Mouse (Mus musculus) stomach, embryonic 16.5 days (tissue): ENCODE results near the gene Olfr70. TPM values are rescaled to one million over a fixed set of nuclear protein-coding genes. Genes with fewer than 3 reads are reported as not detected.

ENCODE experiments used
- ATAC-seq: fragments of 200-750 bp; cut with Nextera tagmentation; 2 replicates; pipeline ENCODE4 v1.8.0; 2017; ENCODE audit warnings: moderate number of reproducible peaks, moderate TSS enrichment; ENCODE audit not compliant: insufficient read depth, low FRiP score
- H3K27ac ChIP-seq: fragments of 300-500 bp; sonication (generic); 2 replicates; pipeline ENCODE4 v1.5.1; 2014; ENCODE audit warnings: low read length
- H3K27me3 ChIP-seq: fragments of 300-500 bp; sonication (generic); 2 replicates; pipeline ENCODE4 v1.6.1; 2014; ENCODE audit warnings: low read length, control low read depth, mixed read lengths; ENCODE audit not compliant: control insufficient read depth, insufficient read depth
- H3K36me3 ChIP-seq: fragments of 300-500 bp; sonication (generic); 2 replicates; pipeline ENCODE4 v1.6.1; 2014; ENCODE audit warnings: low read length; ENCODE audit not compliant: control insufficient read depth, insufficient read depth
- H3K4me1 ChIP-seq: fragments of 300-500 bp; sonication (generic); 2 replicates; pipeline ENCODE4 v1.6.1; 2014; ENCODE audit warnings: low read length, control low read depth, mixed read lengths; ENCODE audit not compliant: control insufficient read depth, insufficient read depth
- H3K4me2 ChIP-seq: fragments of 300-500 bp; sonication (generic); 2 replicates; pipeline ENCODE4 v1.6.1; 2014; ENCODE audit warnings: low read depth, low read length, mixed read lengths
- H3K4me3 ChIP-seq: fragments of 300-500 bp; sonication (generic); replicated peaks from 2 replicates; pipeline ENCODE4 v1.5.1; 2014; ENCODE audit warnings: mild to moderate bottlenecking, low read length
- H3K9ac ChIP-seq: fragments of 300-500 bp; sonication (generic); 2 replicates; pipeline ENCODE4 v1.6.1; 2014; ENCODE audit warnings: low read length
- H3K9me3 ChIP-seq: fragments of 300-500 bp; sonication (generic); replicated peaks from 2 replicates; pipeline ENCODE4 v1.6.1; 2016; ENCODE audit warnings: low read length, control low read depth; ENCODE audit not compliant: control insufficient read depth
- WGBS: fragments of 180-500 bp; shearing (Covaris S2); extraction: QIAGEN DNeasy Blood & Tissue Kit; methylation state at CpG from one replicate; pipeline ENCODE4 v1.1.7; 2014; 5-methylcytosine and 5-hydroxymethylcytosine counted together
- polyA plus RNA-seq: library from polyadenylated mRNA; unstranded; fragments of >200 nt; fragmentation: Nextera tagmentation; extraction: Ambion mirVana; gene quantifications from 2 replicates; pipeline ENCODE4 v1.2.1, GENCODE M21; 2015

The Olfr70 gene
- polyA plus RNA-seq, result not detected in 2 replicates

GRCm38 (mm10) chr4:43700707-43701106, at the start of gene Olfr70:
Olfr70 (minus strand) TSS chr4:43700807.
- Histone ChIP-seq H3K27ac (no peak within 1 kb of the TSS), H3K9me3 (no peaks in the 10 kb centered on the region), H3K36me3 (no peaks in the 10 kb centered on the region), H3K4me1 (no peaks in the 10 kb centered on the region), H3K9ac (no peak within 1 kb of the TSS), H3K4me3 (no peak within 1 kb of the TSS), H3K4me2 (no peak within 1 kb of the TSS), H3K27me3 (no peaks in the 10 kb centered on the region)
- no peak for ATAC-seq
- WGBS, result 86% methylated on average over 6 of the region's 6 CpGs

- 21% methylated on average over 6 of the region's 6 CpGs for WGBS
These were observed 44.6 kb upstream of the Olfr70 start for GRCm38 (mm10) chr4:43745187-43745586.

GRCm38 (mm10) chr4:43743099-43743498, 42.5 kb upstream of the Olfr70 start:
- WGBS, result 21% methylated on average over 1 of the region's 1 CpGs
- Histone ChIP-seq H3K4me2 (no peak overlapping the region), H3K27me3 (no peaks in the 10 kb centered on the region), H3K9me3 (no peaks in the 10 kb centered on the region), H3K4me1 (no peaks in the 10 kb centered on the region), H3K9ac (no peak overlapping the region), H3K36me3 (no peaks in the 10 kb centered on the region), H3K4me3 (no peak overlapping the region), H3K27ac (no peak overlapping the region)
- no peak for ATAC-seq

More at GRCm38 (mm10) chr4:43745187-43745586, 44.6 kb upstream of the Olfr70 start:
- Histone ChIP-seq H3K9me3 (no peaks in the 10 kb centered on the region), H3K27me3 (no peaks in the 10 kb centered on the region), H3K27ac (no peak overlapping the region), H3K9ac (no peak overlapping the region), H3K4me3 (no peak overlapping the region), H3K4me1 (no peaks in the 10 kb centered on the region), H3K36me3 (no peaks in the 10 kb centered on the region), H3K4me2 (no peak overlapping the region)
- no peak; the same call in 1 of the 2 replicates for ATAC-seq

GRCm38 (mm10) chr4:43742637-43743036, 42.0 kb upstream of the Olfr70 start:
- Histone ChIP-seq H3K9ac (no peak overlapping the region), H3K4me1 (no peaks in the 10 kb centered on the region), H3K27ac (no peak overlapping the region), H3K27me3 (no peaks in the 10 kb centered on the region), H3K4me3 (no peak overlapping the region), H3K36me3 (no peaks in the 10 kb centered on the region), H3K9me3 (no peaks in the 10 kb centered on the region), H3K4me2 (no peak overlapping the region)
- no peak for ATAC-seq
- WGBS, result 31% methylated on average over 4 of the region's 4 CpGs

- no peak overlapping the region for H3K4me2 ChIP-seq
- no peaks in the 10 kb centered on the region for H3K9me3 ChIP-seq
- ATAC-seq, result no peak; the same call in 1 of the 2 replicates
- H3K36me3 ChIP-seq, result no peaks in the 10 kb centered on the region
- WGBS, result 54% methylated on average over 5 of the region's 5 CpGs
- no peaks in the 10 kb centered on the region for H3K27me3 ChIP-seq
- no peak overlapping the region for H3K27ac ChIP-seq
- H3K4me1 ChIP-seq, result no peaks in the 10 kb centered on the region
- H3K4me3 ChIP-seq, result no peak overlapping the region
- no peak overlapping the region for H3K9ac ChIP-seq
These were observed 40.9 kb upstream of the Olfr70 start for GRCm38 (mm10) chr4:43741526-43741925.

GRCm38 (mm10) chr4:43738989-43739674, 38.5 kb upstream of the Olfr70 start:
- no peak for ATAC-seq
- H3K27me3 ChIP-seq, result no peaks in the 10 kb centered on the region
- no peaks in the 10 kb centered on the region for H3K36me3 ChIP-seq
- H3K4me3 ChIP-seq, result no peak overlapping the region
- 58% methylated on average over 8 of the region's 8 CpGs for WGBS
- H3K27ac ChIP-seq, result no peak overlapping the region
- H3K9ac ChIP-seq, result no peak overlapping the region
- H3K9me3 ChIP-seq, result no peaks in the 10 kb centered on the region
- H3K4me1 ChIP-seq, result no peaks in the 10 kb centered on the region
- no peak overlapping the region for H3K4me2 ChIP-seq

- 81% methylated on average over 6 of the region's 6 CpGs for WGBS
- Histone ChIP-seq H3K4me2 (no peak overlapping the region), H3K4me1 (no peaks in the 10 kb centered on the region), H3K27ac (no peak overlapping the region), H3K36me3 (no peaks in the 10 kb centered on the region), H3K9me3 (no peaks in the 10 kb centered on the region), H3K4me3 (no peak overlapping the region), H3K9ac (no peak overlapping the region), H3K27me3 (no peaks in the 10 kb centered on the region)
- no peak for ATAC-seq
These were observed 36.5 kb upstream of the Olfr70 start for GRCm38 (mm10) chr4:43737144-43737543.

GRCm38 (mm10) chr4:43733186-43733585, 32.6 kb upstream of the Olfr70 start:
- H3K9ac ChIP-seq, result no peak overlapping the region
- peaks cover 25% of the 10 kb centered on the region for H3K4me1 ChIP-seq
- WGBS, result 81% methylated on average over 5 of the region's 5 CpGs
- H3K27ac ChIP-seq, result no peak overlapping the region
- no peaks in the 10 kb centered on the region for H3K36me3 ChIP-seq
- H3K9me3 ChIP-seq, result no peaks in the 10 kb centered on the region
- no peak overlapping the region for H3K4me2 ChIP-seq
- no peaks in the 10 kb centered on the region for H3K27me3 ChIP-seq
- no peak overlapping the region for H3K4me3 ChIP-seq
- ATAC-seq, result no peak

GRCm38 (mm10) chr4:43732171-43732570, 31.6 kb upstream of the Olfr70 start:
- 15% methylated on average over 1 of the region's 1 CpGs for WGBS

More at GRCm38 (mm10) chr4:43732171-43732570, 31.6 kb upstream of the Olfr70 start:
- no peak overlapping the region for H3K4me3 ChIP-seq
- ATAC-seq, result no peak
- H3K4me2 ChIP-seq, result no peak overlapping the region
- no peaks in the 10 kb centered on the region for H3K36me3 ChIP-seq
- no peak overlapping the region for H3K27ac ChIP-seq
- peaks cover 35% of the 10 kb centered on the region for H3K4me1 ChIP-seq
- H3K9ac ChIP-seq, result no peak overlapping the region
- H3K9me3 ChIP-seq, result no peaks in the 10 kb centered on the region
- no peaks in the 10 kb centered on the region for H3K27me3 ChIP-seq
